Mouse (Mus musculus) layer of hippocampus, postnatal 36 days (tissue): ENCODE data around the gene Emc10. TPM values are rescaled to one million over a fixed set of nuclear protein-coding genes. Genes with fewer than 3 reads are reported as not detected.

Experiments
- DNase-seq, 2 experiments: peaks; one replicate each; pipeline ENCODE4 v3.0.0; 2022
- total RNA-seq, 2 experiments: library from RNA; stranded (reverse); gene quantifications; 2 replicates each; pipeline ENCODE4 v1.2.3; 2021

Gene Emc10
- total RNA-seq, 2 experiments from 2014 or later: 205 to 215 TPM

DNA sequence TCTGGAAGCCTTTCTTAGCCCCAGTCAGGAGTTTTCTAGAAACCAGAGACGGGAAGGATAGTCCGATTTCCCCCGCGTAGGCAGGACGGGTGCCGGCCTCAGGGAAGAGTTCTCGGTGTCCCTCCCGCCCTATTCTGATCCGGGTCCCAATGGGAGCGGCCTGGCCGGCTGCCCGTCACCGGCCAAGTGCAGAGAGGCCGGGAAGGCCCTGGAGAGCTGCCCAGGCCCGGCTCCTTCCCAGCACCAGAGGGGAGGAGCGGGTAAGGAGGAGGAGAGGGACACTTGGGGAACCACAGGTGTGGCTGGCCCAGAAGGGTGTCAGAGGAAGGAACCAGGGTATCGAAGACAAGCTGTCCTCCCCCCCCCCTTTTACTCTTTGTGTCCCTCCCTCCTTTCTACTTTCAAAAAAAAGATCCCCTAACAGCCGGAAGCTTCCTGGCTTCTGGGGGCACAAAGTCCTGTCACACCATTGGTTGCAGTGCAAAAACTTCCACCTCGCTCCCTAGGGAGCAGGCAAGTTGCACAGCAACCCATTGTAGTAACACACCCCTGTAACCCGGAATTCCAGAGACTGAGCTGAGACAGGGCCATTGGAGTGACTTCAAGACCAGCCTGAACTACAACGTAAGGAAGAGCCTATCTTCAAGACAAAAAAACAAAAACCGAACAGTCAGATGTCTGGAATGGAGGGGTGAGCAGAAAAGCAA lies 28.9 kb upstream of the Emc10 start:
- DNase-seq: peak in 1 of 2 experiments; percentile 63

- no peak for DNase-seq
Measured at GRCm38 (mm10) chr7:44524502-44524901, 28.2 kb upstream of the Emc10 start, which contains the start of gene Mybpc2. TSS of gene Mybpc2 (minus strand) at chr7:44524656.

- no peak for DNase-seq
Measured at GRCm38 (mm10) chr7:44523056-44523455, 26.7 kb upstream of the Emc10 start.

DNA sequence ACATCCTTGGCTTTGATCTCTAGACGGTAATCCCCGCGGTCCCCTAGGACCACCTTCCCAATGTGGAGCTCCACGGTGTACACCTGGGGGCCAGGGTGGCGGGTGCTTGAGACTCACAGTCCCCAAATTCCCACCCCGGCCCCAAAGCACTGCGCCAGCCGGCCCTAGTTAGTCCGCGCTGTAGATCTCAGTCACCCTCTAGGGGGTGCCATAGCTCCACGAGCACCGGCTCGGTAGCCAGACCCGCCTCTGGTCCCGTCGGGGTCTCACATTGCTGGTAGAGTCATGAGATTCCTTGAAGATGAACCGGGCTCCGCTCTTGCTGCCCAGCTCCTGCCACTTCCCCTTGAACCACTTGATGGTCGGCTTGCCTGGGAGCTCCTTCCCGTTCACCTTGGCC lies 25.4 kb upstream of the Emc10 start:
- DNase-seq: no peak

DNA sequence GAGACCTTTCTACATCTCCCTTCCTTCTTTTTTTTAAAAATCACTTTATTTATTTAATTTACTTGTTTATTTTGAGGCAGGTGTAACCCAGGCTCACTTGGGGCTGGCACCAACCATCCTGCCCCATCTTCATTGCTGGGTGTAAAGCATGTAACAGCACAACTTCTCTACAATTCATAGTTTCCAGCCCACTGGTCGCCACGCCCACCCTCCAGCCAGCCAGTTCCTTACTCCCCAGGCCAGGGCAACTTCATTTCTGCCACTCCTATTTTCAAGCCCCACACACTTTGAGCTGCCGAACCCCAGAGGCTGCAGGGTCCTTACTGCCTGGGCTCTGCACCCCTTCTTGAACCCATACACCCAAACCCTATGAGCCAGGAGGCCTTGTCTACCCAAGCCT lies 24.7 kb upstream of the Emc10 start:
- no peak for DNase-seq

DNA sequence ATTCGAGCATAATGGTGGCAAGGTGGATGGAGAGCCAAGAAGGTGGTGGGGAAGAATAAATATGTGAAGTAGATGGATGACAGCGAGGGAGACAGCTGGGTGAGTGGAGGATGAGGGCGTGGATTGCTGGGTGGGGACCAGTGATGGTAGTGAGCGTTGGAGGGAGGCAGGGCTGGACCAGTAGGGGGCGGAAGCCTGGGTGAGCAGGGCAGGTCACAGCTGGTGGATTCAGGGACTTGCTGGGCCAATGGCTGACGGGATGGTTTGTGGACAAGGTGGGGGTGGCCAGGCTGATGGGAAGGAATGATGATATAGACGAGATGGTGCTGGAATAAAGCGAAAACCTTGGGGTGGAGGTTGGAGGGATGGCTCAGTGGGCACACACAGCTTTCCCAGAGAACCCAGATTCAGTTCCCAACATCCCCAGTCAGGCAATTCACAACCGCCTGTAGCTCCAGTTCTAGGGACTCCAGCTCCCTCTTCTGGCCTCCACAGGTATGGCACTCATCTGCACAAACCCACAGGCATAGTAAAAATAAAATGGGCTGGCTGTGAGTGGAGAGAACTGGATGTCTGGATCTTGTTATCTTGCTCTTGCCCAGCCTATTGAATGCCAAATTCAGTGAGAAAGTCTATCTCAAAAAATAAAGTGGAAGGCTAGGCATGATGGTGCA lies 23.0 kb upstream of the Emc10 start:
- DNase-seq: no peak

GRCm38 (mm10) chr7:44507491-44507890 lies 11.2 kb upstream of the Emc10 start:
- no peak for DNase-seq

GRCm38 (mm10) chr7:44501563-44502115 lies 5.3 kb upstream of the Emc10 start:
- DNase-seq: peak; percentile 65 to 75

DNA sequence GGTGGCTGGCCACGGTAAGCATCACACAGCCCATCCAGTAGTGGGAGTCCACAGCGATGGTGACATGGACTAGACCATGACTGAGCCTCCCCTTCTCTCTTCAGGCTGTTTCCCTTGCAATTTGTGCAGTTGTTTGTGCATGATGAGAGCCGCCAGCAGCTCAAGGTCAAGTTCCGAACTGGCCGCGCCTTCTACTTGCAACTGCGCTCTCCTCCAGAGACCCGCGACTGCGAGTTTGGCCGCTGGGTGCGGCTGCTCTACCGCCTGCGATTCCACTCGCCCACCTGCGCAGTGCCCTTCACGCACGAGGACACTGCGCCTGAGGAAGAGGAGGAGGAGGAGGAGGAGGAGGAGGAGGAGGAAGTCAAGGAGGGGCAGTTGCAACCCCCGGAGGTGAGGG lies 3.7 kb upstream of the Emc10 start:
- DNase-seq: no peak

DNA sequence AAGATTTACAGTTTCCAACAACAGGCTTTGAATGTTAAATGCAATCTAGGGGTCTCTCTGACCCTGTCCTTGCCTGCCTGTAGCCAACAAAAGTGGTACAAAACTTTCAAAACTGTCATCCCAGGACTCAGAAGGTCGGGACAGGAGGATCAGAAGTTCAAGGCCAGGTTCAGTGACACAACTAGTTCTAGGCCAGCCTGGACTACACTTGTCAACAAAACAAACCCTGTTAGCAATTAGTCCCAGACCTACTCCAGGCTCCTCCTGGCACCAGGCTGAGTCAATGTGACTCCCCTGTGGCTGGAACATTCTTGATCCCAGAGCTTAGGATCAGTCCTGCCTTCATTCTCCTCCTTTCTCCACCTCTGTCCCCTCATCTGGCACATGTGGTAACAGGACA lies 2.6 kb upstream of the Emc10 start:
- DNase-seq: no peak

GRCm38 (mm10) chr7:44497361-44498055 lies 1.2 kb upstream of the Emc10 start:
- DNase-seq: no peak

- DNase-seq: no peak
Measured at GRCm38 (mm10) chr7:44496771-44497109, 411 bp upstream of the Emc10 start.

DNA sequence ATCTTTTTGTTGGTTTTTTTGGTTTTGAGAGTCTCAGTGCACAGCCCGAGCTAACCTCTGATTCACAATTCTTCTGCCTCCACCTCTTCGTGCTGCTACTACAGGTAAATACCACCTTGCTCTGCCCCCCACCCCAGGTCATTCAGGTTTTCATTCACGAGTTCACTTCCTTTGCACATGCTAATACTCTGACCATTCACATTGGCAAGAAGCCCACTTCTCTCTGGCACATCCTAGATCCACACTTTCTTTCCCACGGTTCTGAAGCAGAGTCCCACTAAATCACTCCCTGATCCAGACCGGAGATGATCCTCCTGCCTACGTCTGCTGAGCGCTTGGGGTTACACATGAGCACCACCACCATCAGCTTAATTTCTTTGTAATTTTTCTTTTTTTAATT lies 1.2 kb downstream of the Emc10 start:
- no peak for DNase-seq

DNA sequence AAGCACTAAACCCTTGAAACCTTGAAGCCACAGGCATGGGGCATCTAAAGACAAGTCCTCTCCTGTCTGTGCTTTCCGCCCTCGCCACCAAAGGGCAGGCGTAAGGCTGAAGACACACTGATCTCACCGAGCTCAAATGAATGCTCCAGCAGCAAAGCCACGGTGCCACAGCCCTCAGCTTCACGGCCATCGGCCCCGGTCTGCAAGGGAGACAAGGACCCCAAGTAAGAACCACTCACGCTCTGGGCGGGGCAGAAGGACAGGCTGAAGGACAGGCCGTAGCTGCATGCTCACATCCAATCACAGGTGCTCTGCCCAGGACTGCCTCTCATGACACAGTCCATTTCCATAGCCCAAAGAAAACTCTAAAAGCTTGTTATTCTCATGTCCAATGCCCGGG lies 1.6 kb downstream of the Emc10 start:
- no peak for DNase-seq

DNA sequence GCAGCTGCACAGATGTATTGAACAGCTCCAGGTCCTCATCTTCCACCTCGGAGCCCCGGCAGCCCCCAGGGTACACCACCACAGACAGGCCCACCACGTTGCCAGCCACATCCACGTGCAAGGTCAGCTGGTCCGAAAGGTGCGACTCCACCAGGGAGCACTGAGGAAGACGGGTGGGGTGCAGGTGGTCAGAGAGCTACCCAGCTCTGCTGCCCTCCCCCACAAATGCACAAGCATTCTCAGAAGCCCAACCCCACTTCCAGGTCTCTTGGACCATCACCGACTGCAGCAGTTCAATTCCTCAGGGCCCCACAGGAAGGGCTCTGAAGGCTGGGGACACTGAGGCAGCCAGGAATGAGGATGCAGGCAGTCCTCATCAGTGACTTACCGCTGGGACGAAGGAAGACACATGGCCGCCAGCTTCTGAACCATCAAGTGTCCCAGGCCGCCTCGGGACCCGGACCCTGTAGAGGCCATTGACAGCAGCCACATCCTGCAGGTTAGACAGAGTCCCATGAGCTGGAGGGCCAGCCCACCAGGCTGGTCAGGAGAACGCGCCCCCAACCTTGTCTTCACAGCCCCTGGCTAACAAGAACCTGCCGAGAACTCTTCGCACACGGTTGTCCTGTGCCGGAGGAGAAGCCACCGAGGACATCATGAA lies 4.0 kb downstream of the Emc10 start:
- DNase-seq: no peak

DNA sequence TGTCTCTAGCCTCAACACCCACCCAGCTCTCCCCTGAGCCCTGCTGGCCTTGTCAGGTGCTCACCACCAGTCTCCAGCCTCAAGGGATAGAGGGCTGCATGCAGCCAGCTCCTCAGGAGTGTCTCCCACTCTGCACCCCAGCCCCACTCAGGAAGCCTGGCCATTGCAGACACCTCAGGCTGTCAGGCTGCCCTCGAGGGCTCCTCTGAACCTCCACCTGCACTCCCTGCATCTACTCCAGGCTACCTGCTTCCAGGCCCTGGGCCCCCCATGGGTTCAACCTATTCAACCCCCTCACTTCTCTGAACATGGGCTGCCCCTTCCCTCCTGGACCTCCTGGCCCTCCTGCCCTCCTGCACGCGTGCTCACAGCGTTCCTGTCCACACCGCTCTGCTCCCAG lies 4.9 kb downstream of the Emc10 start:
- DNase-seq: no peak

DNA sequence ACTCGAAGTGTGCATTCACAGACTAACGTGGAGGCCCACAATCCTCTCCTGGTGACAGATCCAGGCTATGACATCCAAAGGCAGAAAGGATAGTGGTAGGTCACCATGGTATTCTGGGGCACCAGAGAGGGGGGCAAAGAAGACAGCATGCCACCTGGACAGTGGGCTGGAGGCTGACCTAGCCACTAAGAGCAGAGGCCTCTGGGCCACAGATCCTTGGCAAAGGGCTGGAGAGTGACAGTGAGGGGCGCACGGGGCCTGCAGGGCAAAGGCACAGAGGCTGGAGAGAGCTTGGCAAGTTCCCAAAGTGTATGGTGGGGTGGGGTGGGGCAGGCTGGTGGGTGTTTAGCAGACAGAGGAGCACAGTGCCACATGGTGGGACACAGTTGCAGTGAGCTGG lies 6.0 kb downstream of the Emc10 start:
- no peak for DNase-seq

- no peak for DNase-seq
Measured at GRCm38 (mm10) chr7:44488545-44488944, 7.8 kb downstream of the Emc10 start.

- no peak for DNase-seq
Measured at GRCm38 (mm10) chr7:44487936-44488335, 8.4 kb downstream of the Emc10 start.

DNA sequence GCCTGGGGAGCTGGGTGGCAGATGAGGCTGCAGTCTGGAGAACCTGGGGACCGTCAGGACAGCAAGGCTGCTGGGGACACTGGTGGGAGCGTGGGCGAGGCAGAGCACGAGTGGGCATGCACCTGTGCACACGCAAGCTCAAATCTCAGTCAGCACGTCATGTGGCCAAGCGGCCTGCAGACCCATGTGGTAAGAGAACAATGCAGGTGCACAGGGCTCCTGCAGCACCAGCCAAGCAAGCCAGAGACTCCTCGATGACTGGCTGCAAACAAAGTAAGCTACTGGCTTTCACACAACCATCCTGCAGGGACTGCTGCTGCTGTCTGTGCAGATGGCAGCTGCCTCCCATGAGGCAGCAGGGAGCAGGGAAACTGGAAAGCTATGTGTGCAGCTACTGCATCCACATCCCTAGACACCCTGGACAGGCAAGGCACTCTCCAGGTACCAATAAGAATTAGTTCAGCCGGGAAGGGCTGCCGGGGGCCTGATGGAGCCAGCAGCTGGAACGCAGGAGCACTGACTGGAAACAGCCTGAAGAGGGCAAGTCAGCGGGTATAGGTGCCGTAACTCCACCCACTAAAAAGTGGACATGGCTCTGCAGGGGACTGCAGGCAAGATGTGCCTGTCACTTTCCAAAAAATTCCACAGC lies 9.3 kb downstream of the Emc10 start:
- peak in 1 of 2 experiments; percentile 38 for DNase-seq

DNA sequence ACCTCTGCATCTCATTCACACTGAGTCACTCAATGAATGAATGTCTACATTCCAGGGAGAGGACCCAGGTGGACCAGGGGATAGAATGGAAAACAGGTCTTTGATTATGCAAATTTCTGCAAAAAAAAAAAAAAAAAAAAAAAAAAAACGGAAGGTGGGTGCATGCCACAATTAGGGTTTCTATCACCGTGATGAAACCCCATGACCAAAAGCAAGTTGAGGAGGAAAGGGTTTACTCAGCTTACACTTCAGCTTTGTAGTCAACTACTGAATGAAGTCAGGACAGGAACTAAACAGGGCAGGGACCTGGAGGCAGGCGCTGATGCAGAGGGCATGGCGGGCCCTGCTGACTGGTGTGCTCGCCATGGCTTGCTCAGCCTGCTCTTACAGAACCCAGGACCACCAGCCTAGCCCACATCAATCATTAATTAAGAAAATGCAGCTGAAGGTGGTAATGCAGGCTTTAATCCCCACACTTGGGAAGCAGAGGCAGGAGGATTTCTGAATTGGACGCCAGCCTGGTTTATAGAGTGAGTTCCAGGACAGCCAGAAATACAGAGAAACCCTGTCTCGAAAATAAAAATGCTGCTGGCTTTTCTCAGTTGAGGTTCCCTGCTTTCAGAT lies 10.6 kb downstream of the Emc10 start:
- DNase-seq: no peak
